Mouse (Mus musculus) limb, embryonic 15.5 days (tissue): ENCODE measurements at regions not wholly inside any gene's neighbourhood (a gene's known extent, or its start where the extent isn't known, plus 50 kb on each side); places are given as distances from the start of the nearest gene placed in this dataset.

Experiments
- ATAC-seq: fragments of 200-750 bp; cut with Nextera tagmentation; 2 replicates; pipeline ENCODE4 v1.8.0; 2017; ENCODE audit warnings: low read depth, moderate TSS enrichment; ENCODE audit not compliant: insufficient number of reproducible peaks, low FRiP score, low TSS enrichment
- H3K27ac ChIP-seq: fragments of 300-500 bp; sonication (generic); 2 replicates; pipeline ENCODE4 v1.5.1; 2015; ENCODE audit warnings: moderate library complexity, mild to moderate bottlenecking, inconsistent platforms
- H3K27me3 ChIP-seq: fragments of 300-500 bp; sonication (generic); 2 replicates; pipeline ENCODE4 v1.6.1; 2015; ENCODE audit warnings: inconsistent platforms
- H3K36me3 ChIP-seq: fragments of 300-500 bp; sonication (generic); 2 replicates; pipeline ENCODE4 v1.6.1; 2015; ENCODE audit warnings: inconsistent platforms
- H3K4me1 ChIP-seq: fragments of 300-500 bp; sonication (generic); 2 replicates; pipeline ENCODE4 v1.6.1; 2015; ENCODE audit warnings: inconsistent platforms
- H3K4me2 ChIP-seq: fragments of 300-500 bp; sonication (generic); 2 replicates; pipeline ENCODE4 v1.6.1; 2015; ENCODE audit warnings: mild to moderate bottlenecking, inconsistent platforms
- H3K4me3 ChIP-seq: fragments of 300-500 bp; sonication (generic); 2 replicates; pipeline ENCODE4 v1.5.1; 2015; ENCODE audit warnings: mild to moderate bottlenecking, inconsistent platforms
- H3K9ac ChIP-seq: fragments of 300-500 bp; sonication (generic); 2 replicates; pipeline ENCODE4 v1.6.1; 2015; ENCODE audit warnings: inconsistent platforms
- H3K9me3 ChIP-seq: fragments of 300-500 bp; sonication (generic); 2 replicates; pipeline ENCODE4 v1.6.1; 2016; ENCODE audit warnings: inconsistent platforms
- WGBS: fragments of 180-500 bp; shearing (Covaris S2); methylation state at CpG from one replicate; pipeline ENCODE4 v1.1.7; 2015; 5-methylcytosine and 5-hydroxymethylcytosine counted together

- Histone ChIP-seq H3K4me2 (no peak overlapping the region), H3K9me3 (no peaks in the 10 kb centered on the region), H3K27ac (no peak overlapping the region), H3K27me3 (no peaks in the 10 kb centered on the region), H3K4me3 (no peak overlapping the region), H3K9ac (no peak overlapping the region), H3K4me1 (no peaks in the 10 kb centered on the region), H3K36me3 (no peaks in the 10 kb centered on the region)
- no peak for ATAC-seq
- 46% methylated on average over 5 of the region's 5 CpGs for WGBS
Measured at GRCm38 (mm10) chr10:23541914-23542313, 191.3 kb upstream of the Eya4 start.

GRCm38 (mm10) chr10:23534636-23535035 is 184.1 kb upstream of the Eya4 start:
- Histone ChIP-seq H3K4me1 (peaks cover 18% of the 10 kb centered on the region), H3K27ac (no peak overlapping the region)
- ATAC-seq, result no peak

GRCm38 (mm10) chr10:23531964-23532758 is 181.6 kb upstream of the Eya4 start:
- H3K4me2 ChIP-seq, result peak overlapping the region; percentile 31
- no peak overlapping the region for H3K9ac ChIP-seq
- peak overlapping the region; percentile 3; the same call in 1 of the 2 replicates for H3K4me3 ChIP-seq
- 35% methylated on average over 17 of the region's 17 CpGs for WGBS
- peaks cover 18% of the 10 kb centered on the region for H3K4me1 ChIP-seq
- H3K27ac ChIP-seq, result peak overlapping the region; percentile 1; the same call in 1 of the 2 replicates
- no peaks in the 10 kb centered on the region for H3K9me3 ChIP-seq
- H3K36me3 ChIP-seq, result no peaks in the 10 kb centered on the region
- no peaks in the 10 kb centered on the region for H3K27me3 ChIP-seq
- 0 out of 2 replicates have a peak, but pooled peaks have one; percentile 78 for ATAC-seq

More at GRCm38 (mm10) chr10:23534636-23535035, 184.1 kb upstream of the Eya4 start:
- H3K4me2 ChIP-seq, result no peak overlapping the region
- no peaks in the 10 kb centered on the region for H3K27me3 ChIP-seq
- H3K4me3 ChIP-seq, result no peak overlapping the region
- no peaks in the 10 kb centered on the region for H3K36me3 ChIP-seq
- no peak overlapping the region for H3K9ac ChIP-seq
- H3K9me3 ChIP-seq, result no peaks in the 10 kb centered on the region

GRCm38 (mm10) chr10:23530715-23531114 is 180.1 kb upstream of the Eya4 start:
- H3K27ac ChIP-seq, result no peak overlapping the region
- no peaks in the 10 kb centered on the region for H3K27me3 ChIP-seq
- no peaks in the 10 kb centered on the region for H3K36me3 ChIP-seq
- H3K4me2 ChIP-seq, result no peak overlapping the region
- no peak for ATAC-seq
- no peak overlapping the region for H3K4me3 ChIP-seq
- WGBS, result 65% methylated on average over 3 of the region's 3 CpGs
- peaks cover 18% of the 10 kb centered on the region for H3K4me1 ChIP-seq
- H3K9me3 ChIP-seq, result no peaks in the 10 kb centered on the region
- no peak overlapping the region for H3K9ac ChIP-seq

GRCm38 (mm10) chr10:23526796-23527195 is 176.2 kb upstream of the Eya4 start:
- H3K9ac ChIP-seq, result no peak overlapping the region
- no peaks in the 10 kb centered on the region for H3K9me3 ChIP-seq
- no peak for ATAC-seq
- H3K4me2 ChIP-seq, result no peak overlapping the region
- no peak overlapping the region for H3K4me3 ChIP-seq
- H3K27ac ChIP-seq, result no peak overlapping the region
- 0 out of 2 replicates have a peak, but pooled peaks cover 3% of the 10 kb centered on the region for H3K4me1 ChIP-seq
- H3K36me3 ChIP-seq, result no peaks in the 10 kb centered on the region
- no peaks in the 10 kb centered on the region for H3K27me3 ChIP-seq

- ATAC-seq, result no peak
- Histone ChIP-seq H3K4me1 (no peaks in the 10 kb centered on the region), H3K4me2 (no peak overlapping the region), H3K27me3 (no peaks in the 10 kb centered on the region), H3K27ac (no peak overlapping the region), H3K36me3 (no peaks in the 10 kb centered on the region), H3K9ac (no peak overlapping the region), H3K9me3 (no peaks in the 10 kb centered on the region), H3K4me3 (no peak overlapping the region)
- 65% methylated on average over 1 of the region's 1 CpGs for WGBS
Measured at GRCm38 (mm10) chr10:23522664-23523063, 172.1 kb upstream of the Eya4 start.

- H3K4me1 ChIP-seq, result 0 out of 2 replicates have a peak, but pooled peaks cover 2% of the 10 kb centered on the region
- no peak overlapping the region for H3K4me2 ChIP-seq
- no peaks in the 10 kb centered on the region for H3K9me3 ChIP-seq
- no peak overlapping the region for H3K9ac ChIP-seq
- WGBS, result 58% methylated on average over 7 of the region's 7 CpGs
- no peaks in the 10 kb centered on the region for H3K36me3 ChIP-seq
- no peak overlapping the region for H3K4me3 ChIP-seq
- ATAC-seq, result no peak
- H3K27me3 ChIP-seq, result no peaks in the 10 kb centered on the region
- no peak overlapping the region for H3K27ac ChIP-seq
Measured at GRCm38 (mm10) chr10:23493647-23494046, 143.1 kb upstream of the Eya4 start.

- H3K27me3 ChIP-seq, result no peaks in the 10 kb centered on the region
- no peak for ATAC-seq
- H3K9me3 ChIP-seq, result no peaks in the 10 kb centered on the region
- H3K4me1 ChIP-seq, result 0 out of 2 replicates have a peak, but pooled peaks cover 2% of the 10 kb centered on the region
- WGBS, result 49% methylated on average over 5 of the region's 5 CpGs
- no peak overlapping the region for H3K4me3 ChIP-seq
- no peak overlapping the region for H3K9ac ChIP-seq
- no peak overlapping the region for H3K4me2 ChIP-seq
- H3K36me3 ChIP-seq, result no peaks in the 10 kb centered on the region
- no peak overlapping the region for H3K27ac ChIP-seq
Measured at GRCm38 (mm10) chr10:23492971-23493370, 142.4 kb upstream of the Eya4 start.

- H3K4me2 ChIP-seq, result no peak overlapping the region
Measured at GRCm38 (mm10) chr10:23488996-23489395, 138.4 kb upstream of the Eya4 start.

GRCm38 (mm10) chr10:23480474-23480873 is 129.9 kb upstream of the Eya4 start:
- Histone ChIP-seq H3K9me3 (no peaks in the 10 kb centered on the region), H3K36me3 (no peaks in the 10 kb centered on the region), H3K4me1 (no peaks in the 10 kb centered on the region), H3K9ac (no peak overlapping the region), H3K4me2 (no peak overlapping the region), H3K4me3 (no peak overlapping the region), H3K27me3 (no peaks in the 10 kb centered on the region), H3K27ac (no peak overlapping the region)
- no peak for ATAC-seq

More at GRCm38 (mm10) chr10:23488996-23489395, 138.4 kb upstream of the Eya4 start:
- no peak for ATAC-seq
- H3K27ac ChIP-seq, result no peak overlapping the region
- 0 out of 2 replicates have a peak, but pooled peaks cover 2% of the 10 kb centered on the region for H3K4me1 ChIP-seq
- H3K9ac ChIP-seq, result no peak overlapping the region
- no peak overlapping the region for H3K4me3 ChIP-seq
- WGBS, result 17% methylated on average over 3 of the region's 3 CpGs
- H3K9me3 ChIP-seq, result no peaks in the 10 kb centered on the region
- no peaks in the 10 kb centered on the region for H3K36me3 ChIP-seq
- no peaks in the 10 kb centered on the region for H3K27me3 ChIP-seq

GRCm38 (mm10) chr10:23478902-23479301 is 128.3 kb upstream of the Eya4 start:
- Histone ChIP-seq H3K27me3 (no peaks in the 10 kb centered on the region), H3K9ac (no peak overlapping the region), H3K4me3 (no peak overlapping the region), H3K27ac (no peak overlapping the region), H3K36me3 (no peaks in the 10 kb centered on the region), H3K4me2 (no peak overlapping the region), H3K9me3 (no peaks in the 10 kb centered on the region), H3K4me1 (no peaks in the 10 kb centered on the region)
- ATAC-seq, result no peak
- WGBS, result 83% methylated on average over 2 of the region's 2 CpGs

- Histone ChIP-seq H3K27me3 (no peaks in the 10 kb centered on the region), H3K4me1 (no peaks in the 10 kb centered on the region), H3K27ac (no peak overlapping the region), H3K4me2 (no peak overlapping the region), H3K4me3 (no peak overlapping the region), H3K36me3 (no peaks in the 10 kb centered on the region), H3K9ac (no peak overlapping the region), H3K9me3 (no peaks in the 10 kb centered on the region)
- WGBS, result 55% methylated on average over 4 of the region's 4 CpGs
- ATAC-seq, result no peak
Measured at GRCm38 (mm10) chr10:23477104-23477503, 126.5 kb upstream of the Eya4 start.
